In the genomic region with DNA sequence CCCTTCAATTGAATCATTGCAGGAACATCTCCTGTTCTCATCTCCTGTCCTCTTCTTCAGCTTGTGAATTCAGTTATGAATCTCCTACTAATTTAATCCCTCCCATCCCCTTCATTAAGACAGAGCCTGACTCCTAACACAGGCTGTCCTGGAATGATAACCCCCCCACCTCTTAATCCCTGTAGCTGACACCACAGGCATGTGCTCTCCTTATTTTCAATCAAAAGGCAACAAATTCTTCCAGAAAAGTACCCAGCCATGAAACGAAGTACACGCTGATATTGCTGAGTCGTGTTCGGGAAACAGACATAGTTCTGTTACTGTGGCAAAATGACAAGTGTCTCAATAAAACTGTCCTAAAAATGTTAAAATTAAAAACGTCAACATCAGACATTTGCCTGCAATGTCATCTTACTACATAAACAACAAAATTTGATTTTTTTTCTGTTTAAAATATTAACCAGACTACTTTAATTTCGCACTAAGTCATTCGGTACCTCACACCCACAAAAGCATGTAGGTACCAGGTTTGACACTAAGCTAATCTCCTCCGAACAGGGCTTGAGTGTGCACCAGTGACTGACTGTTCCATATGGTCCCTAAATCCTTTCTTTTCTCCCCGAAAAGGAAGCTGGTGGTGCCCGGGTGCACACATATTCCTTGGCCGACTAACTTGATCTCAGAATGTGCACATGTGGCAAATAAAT, we compare ENCODE assay signal across 8 mouse cellular contexts. TPM values are rescaled to one million over a fixed set of nuclear protein-coding genes. Genes with fewer than 3 reads are reported as not detected.
A peak's percentile ranks its signal among the peaks of the same experiment; 100 is the strongest.
DNase-seq lines count a peak whose midpoint lies in the region; ATAC-seq and TF ChIP-seq lines count a peak whose summit lies in the region.

No protein-coding gene starts in this region.

- 0 out of 2 replicates have a peak, but pooled peaks cover 5% of the 10 kb centered on the region for H3K4me1 ChIP-seq in kidney, postnatal 0 days (replicated peaks; ENCODE audit: insufficient read depth, low read length)
- no peaks in the 10 kb centered on the region for H3K4me1 ChIP-seq in hindbrain, embryonic 11.5 days (replicated peaks; ENCODE audit: control insufficient read depth, insufficient read depth, low read length)
- H3K4me1 ChIP-seq in midbrain, embryonic 10.5 days, result peaks cover 12% of the 10 kb centered on the region

- peak; percentile 2 for ATAC-seq in kidney, postnatal 0 days (replicated peaks; ENCODE audit: low FRiP score, low read depth)
- ATAC-seq in common myeloid progenitor, adult 5-6 weeks (replicated peaks; ENCODE audit: low read depth, poor library complexity, severe bottlenecking), result peak; percentile 11
- peak; percentile 49 for ATAC-seq in hindbrain, embryonic 11.5 days (ENCODE audit: low FRiP score)

- H3K9me3 ChIP-seq in kidney, postnatal 0 days (replicated peaks; ENCODE audit: low read length), result no peaks in the 10 kb centered on the region
- no peaks in the 10 kb centered on the region for H3K9me3 ChIP-seq in hindbrain, embryonic 11.5 days (ENCODE audit: control insufficient read depth, low read length)
- H3K9me3 ChIP-seq in midbrain, embryonic 10.5 days (replicated peaks), result no peaks in the 10 kb centered on the region

- no peak for DNase-seq in kidney, postnatal 0 days (ENCODE audit: low spot score)
- no peak for DNase-seq in kidney, postnatal 36 days
- DNase-seq in hindbrain, embryonic 11.5 days (ENCODE audit: low spot score), result no peak
- no peak for DNase-seq in midbrain, embryonic 10.5 days (ENCODE audit: low spot score)
- no peak for DNase-seq in layer of hippocampus, adult 11-12 months (ENCODE audit: low spot score)
- DNase-seq in layer of hippocampus, postnatal 10 days (ENCODE audit: low spot score in 2 of 2), result no peak
- DNase-seq in kidney, postnatal 25 days, result no peak

- H3K4me3 ChIP-seq in kidney, postnatal 0 days (replicated peaks; ENCODE audit: low read depth, low read length), result peak overlapping the region; percentile 76
- peak overlapping the region; percentile 79 for H3K4me3 ChIP-seq in hindbrain, embryonic 11.5 days (ENCODE audit: low read depth, low read length)
- peak overlapping the region; percentile 79 for H3K4me3 ChIP-seq in midbrain, embryonic 10.5 days

- H3K4me2 ChIP-seq in kidney, postnatal 0 days (ENCODE audit: low read length), result peak overlapping the region; percentile 56
- H3K4me2 ChIP-seq in hindbrain, embryonic 11.5 days (replicated peaks; ENCODE audit: low read depth, low read length), result peak overlapping the region; percentile 40

- H3K36me3 ChIP-seq in kidney, postnatal 0 days (ENCODE audit: insufficient read depth, low read length), result peaks cover 9% of the 10 kb centered on the region
- H3K36me3 ChIP-seq in hindbrain, embryonic 11.5 days (ENCODE audit: control insufficient read depth, insufficient read depth, low read length), result peaks cover 2% of the 10 kb centered on the region; the same call in 1 of the 2 replicates
- H3K36me3 ChIP-seq in midbrain, embryonic 10.5 days, result peaks cover 46% of the 10 kb centered on the region

- peak overlapping the region; percentile 88 for H3K27ac ChIP-seq in kidney, postnatal 0 days
- no peak overlapping the region for H3K27ac ChIP-seq in hindbrain, embryonic 11.5 days (ENCODE audit: low read depth, low read length)
- H3K27ac ChIP-seq in midbrain, embryonic 10.5 days (replicated peaks), result peak overlapping the region; percentile 90

- no peaks in the 10 kb centered on the region for H3K27me3 ChIP-seq in kidney, postnatal 0 days (ENCODE audit: insufficient read depth, low read length)
- no peaks in the 10 kb centered on the region for H3K27me3 ChIP-seq in hindbrain, embryonic 11.5 days (ENCODE audit: control insufficient read depth, insufficient read depth, low read length)
- no peaks in the 10 kb centered on the region for H3K27me3 ChIP-seq in midbrain, embryonic 10.5 days (ENCODE audit: low read depth, poor library complexity, severe bottlenecking)

- no peak for TF ChIP-seq CTCF in kidney, postnatal 0 days (IDR thresholded peaks at IDR 0.05; ENCODE audit: low read depth)

- peak overlapping the region; percentile 56 for H3K9ac ChIP-seq in kidney, postnatal 0 days (ENCODE audit: low read depth, low read length)
- H3K9ac ChIP-seq in hindbrain, embryonic 11.5 days (ENCODE audit: low read depth, low read length), result peak overlapping the region; percentile 62

- WGBS in kidney, postnatal 0 days, result 21% methylated on average over 11 of the region's 11 CpGs
- 26% methylated on average over 11 of the region's 11 CpGs for WGBS in hindbrain, embryonic 11.5 days
- WGBS in midbrain, embryonic 10.5 days, result 26% methylated on average over 11 of the region's 11 CpGs

RNA-seq across cellular contexts. Expression of a gene that starts 0.6 kb away (rescaled TPM):
- 138 and 141 TPM in 2 replicates for polyA plus RNA-seq in kidney, postnatal 0 days (2015; fragmentation: Nextera tagmentation; extraction: Ambion mirVana)
- 523 and 604 TPM in 2 replicates for total RNA-seq in common myeloid progenitor, adult 5-6 weeks (2017)
- polyA plus RNA-seq in hindbrain, embryonic 11.5 days (2014; fragmentation: Nextera tagmentation; extraction: Ambion mirVana), result 170 and 199 TPM in 2 replicates
- polyA plus RNA-seq in midbrain, embryonic 10.5 days (2016; fragmentation: Nextera tagmentation; extraction: Ambion mirVana), result 166 and 170 TPM in 2 replicates
- total RNA-seq in layer of hippocampus, postnatal 10 days (2021), result 100 to 1,000 TPM; 119 to 124 TPM

RNA-seq across cellular contexts. Expression of a gene that starts 0.8 kb away (rescaled TPM):
- 43.8 and 44.0 TPM in 2 replicates for polyA plus RNA-seq in kidney, postnatal 0 days (2015; fragmentation: Nextera tagmentation; extraction: Ambion mirVana)
- 86.4 and 103 TPM in 2 replicates for total RNA-seq in common myeloid progenitor, adult 5-6 weeks (2017)
- polyA plus RNA-seq in hindbrain, embryonic 11.5 days (2014; fragmentation: Nextera tagmentation; extraction: Ambion mirVana), result 37.2 and 45.9 TPM in 2 replicates
- 30.5 and 31.3 TPM in 2 replicates for polyA plus RNA-seq in midbrain, embryonic 10.5 days (2016; fragmentation: Nextera tagmentation; extraction: Ambion mirVana)
- total RNA-seq in layer of hippocampus, postnatal 10 days (2021), result 10 to 100 TPM; 38.6 to 44.1 TPM
